Mouse (Mus musculus) ES-Bruce4 (cell line): Measurements from ENCODE around the gene Naa20.

Source experiments
- CTCF ChIP-seq: IDR thresholded peaks from one replicate; pipeline ENCODE4 v1.8.1; 2011; ENCODE audit warnings: low read depth, low read length
- EP300 ChIP-seq: IDR thresholded peaks from 2 replicates; pipeline ENCODE4 v1.6.1; 2011; ENCODE audit warnings: low read depth, low read length; ENCODE audit not compliant: insufficient read depth
- POLR2A ChIP-seq: IDR thresholded peaks from one replicate; pipeline ENCODE4 v1.8.1; 2011; ENCODE audit warnings: low read length; ENCODE audit not compliant: insufficient read depth

- no peak for TF ChIP-seq POLR2A
- TF ChIP-seq CTCF: no peak
- no peak for TF ChIP-seq EP300
Measured at GRCm38 (mm10) chr2:145936975-145937374, 35.1 kb downstream of the Naa20 start.
